Mouse (Mus musculus): Measurements from ENCODE around the gene Sp3. TPM values are rescaled to one million over a fixed set of nuclear protein-coding genes. Genes with fewer than 3 reads are reported as not detected.

Gene Sp3
- 32.1 and 37.2 TPM in 2 replicates for polyA plus RNA-seq (2015; fragmentation: Nextera tagmentation; extraction: Ambion mirVana)

DNA sequence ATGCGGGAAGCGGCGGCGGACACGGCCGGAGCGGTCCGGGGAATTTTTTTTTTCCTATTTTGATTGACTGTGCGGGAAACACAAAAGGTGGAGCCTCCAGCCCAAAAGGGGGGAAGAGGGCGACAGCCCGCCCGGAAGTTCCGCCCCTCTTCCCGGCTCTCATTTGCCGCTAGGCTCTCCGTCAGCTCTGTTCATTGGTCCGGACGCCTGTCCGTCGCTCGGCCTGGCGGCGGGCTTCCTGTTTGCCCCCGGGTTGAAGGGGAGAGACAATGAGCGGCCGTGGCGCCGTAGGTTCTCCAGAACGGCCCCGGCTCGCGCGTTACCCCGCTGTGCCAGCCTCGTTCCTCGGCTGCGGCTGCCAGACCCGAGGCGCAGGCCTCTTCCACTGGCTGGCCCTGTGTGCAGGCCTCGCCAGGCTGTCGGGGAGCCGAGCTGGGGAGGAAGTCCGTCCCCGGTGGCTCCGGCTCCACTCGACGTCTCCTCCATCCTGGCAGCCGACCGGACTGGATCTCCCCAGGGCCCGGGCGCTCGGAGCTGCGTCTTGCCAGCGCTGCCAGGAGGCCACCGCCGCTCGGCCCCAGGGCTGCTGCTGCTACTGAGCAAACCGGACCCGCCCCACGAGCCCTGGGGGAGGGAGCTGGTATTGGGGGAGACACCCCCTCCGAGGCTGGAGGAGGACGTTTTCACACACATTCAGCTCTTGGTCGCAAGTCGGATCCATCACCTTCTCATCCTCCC, at the start of gene Sp3:
TSS of gene Sp3 (minus strand) at position 110 of the 738 bp plus-strand sequence.

DNA sequence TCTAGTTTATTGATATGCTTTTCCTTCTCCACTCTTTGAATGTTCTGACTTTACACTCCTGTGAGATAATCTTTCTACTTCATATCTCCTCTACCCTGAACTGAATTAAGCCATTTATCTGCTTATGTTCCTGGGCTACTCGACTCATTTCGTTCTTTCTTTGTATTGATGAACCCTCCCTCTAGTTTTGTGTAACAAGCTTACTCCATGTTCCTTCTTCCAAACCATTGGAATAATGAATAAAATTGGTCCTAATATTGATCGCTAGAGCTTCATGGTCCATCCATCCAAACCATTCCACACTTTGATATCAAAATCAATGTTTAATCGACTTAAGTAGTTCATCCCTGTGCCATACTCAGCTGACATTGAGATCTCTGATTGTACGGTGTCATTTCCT, 6.4 kb upstream of the Sp3 start, which contains the start of gene Gm11084:
TSS of gene Gm11084 (minus strand) at position 101 of the 400 bp plus-strand sequence.

Small RNAs within 50 kb of the gene (microRNA-seq; reads per million reads assigned to microRNA genes)
- not detected for gene Gm25960 (ENCODE audit: borderline replicate concordance, insufficient number of aligned reads)

Other genes with a start within 250 kb of the Sp3 start
- not detected in 2 replicates for gene Gm11084, start 6.3 kb upstream of the Sp3 start, polyA plus RNA-seq (2015; fragmentation: Nextera tagmentation; extraction: Ambion mirVana)
- gene Ola1, start 238.5 kb upstream of the Sp3 start, polyA plus RNA-seq (2015; fragmentation: Nextera tagmentation; extraction: Ambion mirVana) = 35.9 and 42.9 TPM in 2 replicates